Mouse (Mus musculus) myocyte (in vitro differentiated cells): ENCODE measurements around the gene Lrguk. TPM values are rescaled to one million over a fixed set of nuclear protein-coding genes. Genes with fewer than 3 reads are reported as not detected.

ENCODE experiments used
- H3K27me3 ChIP-seq: one replicate; pipeline ENCODE4 v1.6.1; 2011; ENCODE audit not compliant: control insufficient read depth, insufficient read depth, insufficient read length
- H3K36me3 ChIP-seq: one replicate; pipeline ENCODE4 v1.6.1; 2011; ENCODE audit not compliant: control insufficient read depth, insufficient read depth
- H3K4me2 ChIP-seq: one replicate; pipeline ENCODE4 v1.6.1; 2011; ENCODE audit warnings: low read depth, control low read depth
- H3K4me3 ChIP-seq: one replicate; pipeline ENCODE4 v1.5.1; 2011; ENCODE audit warnings: mild to moderate bottlenecking, control low read depth, moderate library complexity
- H3K79me2 ChIP-seq: one replicate; pipeline ENCODE4 v1.6.1; 2011; ENCODE audit not compliant: control insufficient read depth, insufficient read depth
- H3ac ChIP-seq: one replicate; pipeline ENCODE4 v1.6.1; 2011; ENCODE audit not compliant: control insufficient read depth, insufficient read length
- CEBPB ChIP-seq: IDR thresholded peaks from 2 replicates; pipeline ENCODE4 v1.6.1; 2011; ENCODE audit warnings: mild to moderate bottlenecking, moderate library complexity; ENCODE audit not compliant: poor library complexity, insufficient read depth, severe bottlenecking
- E2F4 ChIP-seq: IDR thresholded peaks from one replicate; pipeline ENCODE4 v1.6.1; 2011; ENCODE audit warnings: mild to moderate bottlenecking, control low read depth, moderate library complexity; ENCODE audit not compliant: insufficient read depth
- MAX ChIP-seq: IDR thresholded peaks from one replicate; pipeline ENCODE4 v1.6.1; 2011; ENCODE audit warnings: low read depth, mild to moderate bottlenecking, control low read depth
- MYOD1 ChIP-seq, 3 experiments: IDR thresholded peaks; one replicate each; pipeline ENCODE4 v1.6.1; 2011; ENCODE audit warnings: control low read depth in 2 of 3, low read depth in 2 of 3, mild to moderate bottlenecking in 2 of 3, moderate library complexity in 1 of 3; ENCODE audit not compliant: insufficient read length in 2 of 3, control insufficient read depth in 1 of 3
- MYOG ChIP-seq, 3 experiments: IDR thresholded peaks; one replicate each; pipeline ENCODE4 v1.6.1; 2011; ENCODE audit warnings: control low read depth in 2 of 3, low read depth in 2 of 3, mild to moderate bottlenecking in 2 of 3; ENCODE audit not compliant: insufficient read length in 2 of 3, control insufficient read depth in 1 of 3, insufficient read depth in 1 of 3
- POLR2A ChIP-seq: IDR thresholded peaks from one replicate; pipeline ENCODE4 v1.6.1; 2011; ENCODE audit warnings: low read depth, mild to moderate bottlenecking, control low read depth, moderate library complexity; ENCODE audit not compliant: insufficient read length
- POLR2AphosphoS2 ChIP-seq: IDR thresholded peaks from one replicate; pipeline ENCODE4 v1.6.1; 2011; ENCODE audit warnings: low read depth, control low read depth; ENCODE audit not compliant: insufficient read length
- REST ChIP-seq: IDR thresholded peaks from one replicate; pipeline ENCODE4 v1.6.1; 2011; ENCODE audit warnings: mild to moderate bottlenecking, control low read depth, moderate library complexity; ENCODE audit not compliant: insufficient read depth, insufficient read length
- SRF ChIP-seq: IDR thresholded peaks from one replicate; pipeline ENCODE4 v1.6.1; 2011; ENCODE audit warnings: low read depth; ENCODE audit not compliant: control insufficient read depth, insufficient read length
- TCF12 ChIP-seq: IDR thresholded peaks from one replicate; pipeline ENCODE4 v1.6.1; 2011; ENCODE audit warnings: mild to moderate bottlenecking, control low read depth; ENCODE audit not compliant: poor library complexity, insufficient read depth, severe bottlenecking
- TCF3 ChIP-seq: IDR thresholded peaks from one replicate; pipeline ENCODE4 v1.6.1; 2011; ENCODE audit warnings: low read depth, control low read depth; ENCODE audit not compliant: insufficient read length
- USF1 ChIP-seq: IDR thresholded peaks from one replicate; pipeline ENCODE4 v1.6.1; 2011; ENCODE audit warnings: low read depth, mild to moderate bottlenecking, control low read depth, moderate library complexity
- polyA plus RNA-seq: library from polyadenylated mRNA; unstranded; fragments of >200 nt; fragmentation: generic; extraction: Trizol; gene quantifications from one replicate; pipeline ENCODE4 v1.2.1, GENCODE M21; 2012; ENCODE audit warnings: missing spikeins

Gene Lrguk
- polyA plus RNA-seq, 1 experiment, result 0.11 TPM

DNA sequence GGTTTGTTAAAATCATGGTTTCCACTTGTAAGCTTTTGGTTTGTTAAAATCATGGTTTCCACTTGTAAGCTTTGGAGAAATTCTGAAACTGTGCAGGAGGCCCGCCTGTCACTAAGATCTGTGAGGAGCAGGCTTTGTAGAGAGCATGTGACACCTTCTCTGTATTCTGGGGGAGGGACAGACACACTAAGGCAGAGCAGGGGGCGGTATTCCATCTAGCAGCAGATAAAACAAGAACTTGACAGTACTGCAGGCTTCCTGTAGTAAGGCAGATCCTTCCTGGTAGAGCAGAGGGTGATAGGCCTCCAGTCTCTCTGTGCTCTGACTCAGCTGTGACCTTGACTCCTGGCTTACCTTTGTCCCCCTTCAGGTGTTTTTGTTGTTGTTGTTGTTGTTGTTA is 100.0 kb downstream of the Lrguk start:
- no peak for TF ChIP-seq MYOD1 (IDR thresholded peaks at IDR 0.05; ENCODE audit: control insufficient read depth in 1 of 3, insufficient read length in 2 of 3, low read depth in 2 of 3)
- TF ChIP-seq USF1, result no peak
- TF ChIP-seq TCF3, result no peak
- no peak for TF ChIP-seq REST
- TF ChIP-seq MAX, result no peak
- Histone ChIP-seq H3ac (no peak overlapping the region), H3K36me3 (no peaks in the 10 kb centered on the region)

DNA sequence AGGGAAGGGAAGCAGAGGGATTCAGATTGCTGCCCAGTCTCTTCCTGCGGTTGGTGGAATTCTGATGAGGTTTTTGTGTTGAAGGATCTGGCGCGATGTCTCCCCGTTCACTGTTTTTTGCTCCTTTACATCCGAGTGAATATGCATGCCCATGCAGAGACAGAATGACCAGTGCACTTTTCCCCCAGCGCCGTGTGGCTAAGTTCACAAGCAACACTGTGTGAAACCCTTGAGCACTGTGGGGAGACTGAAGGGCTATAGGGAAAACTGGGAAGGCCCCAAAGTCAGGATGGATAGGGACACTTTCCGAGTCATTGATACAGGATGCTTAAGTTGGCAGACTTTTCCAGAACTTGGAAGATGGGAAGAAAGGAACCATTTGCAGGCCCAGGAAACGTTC is 103.1 kb downstream of the Lrguk start:
- TF ChIP-seq SRF (no peak), REST (no peak), MYOD1 (IDR thresholded peaks at IDR 0.05; ENCODE audit: control insufficient read depth in 1 of 3, insufficient read length in 2 of 3, low read depth in 2 of 3) (no peak)
- Histone ChIP-seq H3K4me2 (no peak overlapping the region), H3K4me3 (no peak overlapping the region), H3K79me2 (no peaks in the 10 kb centered on the region), H3ac (no peak overlapping the region), H3K36me3 (no peaks in the 10 kb centered on the region), H3K27me3 (no peaks in the 10 kb centered on the region)

More for the DNA sequence above, 100.0 kb downstream of the Lrguk start:
- no peaks in the 10 kb centered on the region for H3K79me2 ChIP-seq
- H3K4me3 ChIP-seq, result no peak overlapping the region
- H3K27me3 ChIP-seq, result peaks cover 3% of the 10 kb centered on the region
- no peak overlapping the region for H3K4me2 ChIP-seq

DNA sequence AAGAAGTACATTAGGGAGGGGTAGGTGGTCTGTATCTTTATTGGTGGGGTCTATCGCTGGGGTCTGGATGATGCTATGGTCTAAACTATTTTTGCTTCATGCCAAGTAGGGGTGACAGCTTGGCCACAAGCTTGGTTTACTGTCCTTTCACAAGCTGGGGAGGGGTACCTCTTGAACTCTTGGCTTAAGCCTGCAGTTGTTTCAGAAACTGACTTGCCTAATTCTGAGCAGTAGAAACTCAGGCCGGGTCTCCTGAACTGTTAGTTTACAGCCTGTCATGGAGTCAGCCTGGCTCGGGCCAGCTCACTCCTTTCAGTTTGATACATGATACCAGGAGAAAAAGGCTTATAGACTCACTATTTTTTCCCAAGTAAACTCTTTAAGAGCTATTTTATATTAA is 109.1 kb downstream of the Lrguk start:
- peaks cover 8% of the 10 kb centered on the region for H3K27me3 ChIP-seq
- H3K4me3 ChIP-seq, result no peak overlapping the region
- TF ChIP-seq E2F4 (no peak), POLR2AphosphoS2 (no peak), POLR2A (no peak), CEBPB (no peak), REST (no peak), TCF12 (no peak), TCF3 (no peak), USF1 (no peak), SRF (no peak), MAX (no peak), MYOD1 (IDR thresholded peaks at IDR 0.05; ENCODE audit: control insufficient read depth in 1 of 3, insufficient read length in 2 of 3, low read depth in 2 of 3) (no peak)
- no peaks in the 10 kb centered on the region for H3K79me2 ChIP-seq
- H3K4me2 ChIP-seq, result no peak overlapping the region
- no peak overlapping the region for H3ac ChIP-seq
- no peaks in the 10 kb centered on the region for H3K36me3 ChIP-seq

DNA sequence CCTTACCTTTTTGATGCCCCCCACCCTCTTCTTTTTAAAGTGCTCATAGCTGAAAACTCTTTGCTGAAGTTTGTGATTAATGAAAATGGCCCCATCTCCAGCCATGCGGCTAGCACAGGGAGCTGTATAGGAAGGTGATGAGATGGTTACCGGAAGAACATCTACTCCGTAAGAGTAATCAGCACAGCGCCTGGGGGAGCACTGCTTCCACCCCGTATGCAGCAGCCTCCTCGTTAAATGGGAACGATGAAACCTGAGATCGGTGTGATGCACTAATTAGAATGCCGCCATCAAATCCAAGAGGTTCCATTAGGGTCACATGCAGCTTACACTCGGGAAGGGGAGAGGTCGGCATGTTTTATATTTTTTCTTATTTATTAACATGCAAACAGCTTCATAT is 113.7 kb downstream of the Lrguk start:
- Histone ChIP-seq H3K27me3 (peaks cover 8% of the 10 kb centered on the region), H3K36me3 (no peaks in the 10 kb centered on the region), H3K79me2 (no peaks in the 10 kb centered on the region), H3K4me3 (no peak overlapping the region), H3K4me2 (no peak overlapping the region), H3ac (no peak overlapping the region)
- TF ChIP-seq TCF12, result no peak
- no peak for TF ChIP-seq TCF3
- TF ChIP-seq REST, result no peak
- no peak for TF ChIP-seq POLR2AphosphoS2
- no peak for TF ChIP-seq MYOG (IDR thresholded peaks at IDR 0.05; ENCODE audit: control insufficient read depth in 1 of 3, insufficient read depth in 1 of 3, insufficient read length in 2 of 3, low read depth in 2 of 3)
- TF ChIP-seq USF1, result no peak
- TF ChIP-seq MAX, result no peak
- TF ChIP-seq MYOD1 (IDR thresholded peaks at IDR 0.05; ENCODE audit: control insufficient read depth in 1 of 3, insufficient read length in 2 of 3, low read depth in 2 of 3), result no peak
- no peak for TF ChIP-seq CEBPB
- TF ChIP-seq SRF, result no peak
- TF ChIP-seq E2F4, result no peak
- TF ChIP-seq POLR2A, result no peak

DNA sequence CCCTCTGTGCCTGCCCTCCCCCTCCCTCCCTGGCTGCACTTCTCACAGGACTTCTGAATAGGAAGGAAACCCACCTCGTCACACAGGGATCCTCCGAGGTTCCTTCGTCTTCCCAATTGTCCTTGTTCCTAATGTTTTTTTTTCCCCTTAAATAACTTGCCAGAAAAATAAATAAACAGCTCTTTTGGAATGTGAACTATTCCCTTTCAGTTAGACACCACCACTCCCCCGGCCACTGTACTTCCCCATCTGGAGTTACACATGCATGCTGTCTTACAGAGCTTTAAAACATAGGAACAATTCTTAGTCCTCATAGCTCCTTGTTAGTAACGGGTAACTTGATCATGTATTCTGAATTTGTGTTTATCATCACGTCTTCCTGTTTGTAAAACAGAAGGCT is 116.8 kb downstream of the Lrguk start:
- no peak overlapping the region for H3K4me3 ChIP-seq
- TF ChIP-seq TCF12 (no peak), TCF3 (no peak), REST (no peak), MYOD1 (IDR thresholded peaks at IDR 0.05; ENCODE audit: control insufficient read depth in 1 of 3, insufficient read length in 2 of 3, low read depth in 2 of 3) (no peak), MYOG (IDR thresholded peaks at IDR 0.05; ENCODE audit: control insufficient read depth in 1 of 3, insufficient read depth in 1 of 3, insufficient read length in 2 of 3, low read depth in 2 of 3) (no peak), POLR2A (no peak), SRF (no peak), USF1 (no peak), CEBPB (no peak), E2F4 (no peak), POLR2AphosphoS2 (no peak), MAX (no peak)

More for the DNA sequence above, 116.8 kb downstream of the Lrguk start:
- no peak overlapping the region for H3K4me2 ChIP-seq
- no peaks in the 10 kb centered on the region for H3K79me2 ChIP-seq
- H3K36me3 ChIP-seq, result no peaks in the 10 kb centered on the region
- no peaks in the 10 kb centered on the region for H3K27me3 ChIP-seq
- H3ac ChIP-seq, result no peak overlapping the region
